Mouse (Mus musculus) heart, adult 11 months (tissue): ENCODE measurements at regions not wholly inside any gene's neighbourhood (a gene's known extent, or its start where the extent isn't known, plus 50 kb on each side); places are given as distances from the start of the nearest gene placed in this dataset.

ENCODE experiments used
- DNase-seq: peaks from one replicate; pipeline ENCODE4 v3.0.0; 2022

GRCm38 (mm10) chr1:89296691-89297090 lies 157.9 kb upstream of the Agap1 start:
- DNase-seq, result peak; percentile 78

GRCm38 (mm10) chr1:89297766-89298165 lies 156.8 kb upstream of the Agap1 start:
- DNase-seq, result peak; percentile 82

GRCm38 (mm10) chr1:89301151-89301550 lies 153.5 kb upstream of the Agap1 start:
- peak; percentile 82 for DNase-seq

GRCm38 (mm10) chr1:89302368-89302951 lies 152.1 kb upstream of the Agap1 start:
- DNase-seq, result peak; percentile 87

GRCm38 (mm10) chr1:89305171-89305570 lies 149.4 kb upstream of the Agap1 start:
- peak; percentile 66 for DNase-seq

- peak; percentile 94 for DNase-seq
Observed at GRCm38 (mm10) chr1:89308788-89309187, 145.8 kb upstream of the Agap1 start.

GRCm38 (mm10) chr1:89313064-89313463 lies 141.5 kb upstream of the Agap1 start:
- DNase-seq, result no peak

GRCm38 (mm10) chr1:89317897-89318296 lies 136.7 kb upstream of the Agap1 start:
- DNase-seq, result peak; percentile 18

- peak; percentile 78 for DNase-seq
Observed at GRCm38 (mm10) chr1:89318663-89319062, 135.9 kb upstream of the Agap1 start.

GRCm38 (mm10) chr1:89322621-89323020 lies 132.0 kb upstream of the Agap1 start:
- DNase-seq, result peak; percentile 95

- peak; percentile 80 for DNase-seq
Observed at GRCm38 (mm10) chr1:89323091-89323490, 131.5 kb upstream of the Agap1 start.

- DNase-seq, result peak; percentile 49
Observed at GRCm38 (mm10) chr1:89331352-89331751, 123.3 kb upstream of the Agap1 start.

- DNase-seq, result no peak
Observed at GRCm38 (mm10) chr1:89332676-89333075, 121.9 kb upstream of the Agap1 start.

GRCm38 (mm10) chr1:89337861-89338260 lies 116.7 kb upstream of the Agap1 start:
- DNase-seq, result peak; percentile 76

- no peak for DNase-seq
Observed at GRCm38 (mm10) chr1:89342794-89343193, 111.8 kb upstream of the Agap1 start.

- DNase-seq, result peak; percentile 89
Observed at GRCm38 (mm10) chr1:89344546-89344945, 110.1 kb upstream of the Agap1 start.

- DNase-seq, result no peak
Observed at GRCm38 (mm10) chr1:89347341-89347740, 107.3 kb upstream of the Agap1 start.

GRCm38 (mm10) chr1:89352936-89353335 lies 101.7 kb upstream of the Agap1 start:
- DNase-seq, result no peak

- no peak for DNase-seq
Observed at GRCm38 (mm10) chr1:89359257-89359656, 95.3 kb upstream of the Agap1 start.

- DNase-seq, result no peak
Observed at GRCm38 (mm10) chr1:89364547-89365305, 89.9 kb upstream of the Agap1 start.

- no peak for DNase-seq
Observed at GRCm38 (mm10) chr1:89366891-89367290, 87.7 kb upstream of the Agap1 start.

- DNase-seq, result no peak
Observed at GRCm38 (mm10) chr1:89373806-89374205, 80.8 kb upstream of the Agap1 start.

GRCm38 (mm10) chr1:89374271-89374670 lies 80.3 kb upstream of the Agap1 start:
- no peak for DNase-seq

- no peak for DNase-seq
Observed at GRCm38 (mm10) chr1:89382021-89382420, 72.6 kb upstream of the Agap1 start.

- no peak for DNase-seq
Observed at GRCm38 (mm10) chr1:89385111-89385510, 69.5 kb upstream of the Agap1 start.
